ENCODE assay signal across 14 mouse cellular contexts in genomic region chr2:172825785-172826145, GRCm38 (mm10).
DNase-seq lines count a peak whose midpoint lies in the region; TF ChIP-seq lines count a peak whose summit lies in the region.
"Had no signal": no experiment of that assay in that cellular context is flagged by ENCODE, and none has a peak within 500 bp of the region (broad histone marks: within the 10 kb centered on the region; RNA-seq: fewer than 3 reads in every experiment).

No protein-coding gene starts in this region.

- no peak overlapping the region for H3K9ac ChIP-seq in ES-E14 (ENCODE audit: insufficient read depth, low read depth, low read length, poor library complexity, severe bottlenecking)
- H3K9ac ChIP-seq: embryonic facial prominence, embryonic 12.5 days; forebrain, embryonic 13.5 days; forebrain, embryonic 15.5 days; forebrain, postnatal 0 days had no signal

- in situ Hi-C loops in ES-E14 (cut with MboI; ENCODE audit: low sequenced_read_pairs in 2 of 2, unreplicated experiment in 2 of 2): loop anchor here (5.0 to 10.0 kb wide), 2 partner anchors 169 to 172 kb away; no protein-coding TSS in a partner anchor

- H3K9me3 ChIP-seq in ES-E14 (ENCODE audit: control insufficient read depth, insufficient read depth, low read depth, low read length): no peaks in the 10 kb centered on the region
- H3K9me3 ChIP-seq: embryonic facial prominence, embryonic 10.5 days; embryonic facial prominence, embryonic 12.5 days; forebrain, embryonic 13.5 days; forebrain, embryonic 15.5 days had no signal

- peaks cover 0 to 23% of the 10 kb centered on the region in 2 experiments; a peak in 2 of 4 replicates for H3K4me1 ChIP-seq in ES-E14 (ENCODE audit: control insufficient read depth in 2 of 2, insufficient read depth in 2 of 2, low read length in 2 of 2, poor library complexity in 1 of 2)

- no peak overlapping the region for H3K27ac ChIP-seq in ES-E14 (ENCODE audit: insufficient read depth, low read depth, low read length, poor library complexity, severe bottlenecking)
- H3K27ac ChIP-seq: embryonic facial prominence, embryonic 10.5 days; embryonic facial prominence, embryonic 12.5 days; forebrain, embryonic 13.5 days; forebrain, embryonic 15.5 days had no signal

- H3K4me3 ChIP-seq in ES-E14 (ENCODE audit: insufficient read depth in 1 of 2, low read depth in 1 of 2, low read length in 2 of 2, poor library complexity in 1 of 2, severe bottlenecking in 1 of 2): no peak overlapping the region

- H3K36me3 ChIP-seq in ES-E14 (ENCODE audit: control insufficient read depth, insufficient read depth, low read length, poor library complexity, severe bottlenecking): no peaks in the 10 kb centered on the region
- H3K36me3 ChIP-seq: embryonic facial prominence, embryonic 10.5 days; embryonic facial prominence, embryonic 12.5 days; forebrain, embryonic 15.5 days had no signal

- peak; percentile 81 for DNase-seq in testis, postnatal 14 days (ENCODE audit: low spot score)
- no peak for DNase-seq in testis, postnatal 10 days (ENCODE audit: low spot score)
- DNase-seq in ES-E14 (ENCODE audit: low read depth, low spot score) (no peak), ZHBTc4 (ENCODE audit: low read depth, low spot score) (peak; percentile 88), adipocyte (ENCODE audit: low spot score) (no peak)
- DNase-seq in left cerebral cortex, adult 11 months (ENCODE audit: low spot score): no peak
- DNase-seq: B cell, adult 2 months; cerebellum, adult 11-12 months; cerebellum, adult 9-10 months had no signal

TF ChIP-seq in ES-E14, 5 proteins besides CTCF, POLR2A, EP300 and RAD21:
- TF ChIP-seq CHD2 (IDR thresholded peaks at IDR 0.05; ENCODE audit: low read depth, low read length): 0 out of 2 replicates have a peak, but pooled peaks have one; percentile 16
- TF ChIP-seq ZC3H11A (IDR thresholded peaks at IDR 0.05; ENCODE audit: borderline replicate concordance, low read depth, low read length): no peak

Comparison
In these comparisons a context has a peak if more than half of its experiments do, and no peak if none do; other contexts are left out.
1. DNase-seq: peak in testis, postnatal 14 days (single experiment) and ZHBTc4 (single experiment); none in testis, postnatal 10 days (single experiment), ES-E14 (single experiment), adipocyte (single experiment) and left cerebral cortex, adult 11 months (single experiment).